Mouse (Mus musculus): ENCODE measurements around the gene Tspan2.
A peak's percentile ranks its signal among the peaks of the same experiment; 100 is the strongest.

GRCm38 (mm10) chr3:102691802-102692484, 42.4 kb upstream of the Tspan2 start:
- TF ChIP-seq CTCF (IDR thresholded peaks at IDR 0.05; ENCODE audit: extremely low read depth, insufficient read depth, low read length) (peak; percentile 87), POLR2A (IDR thresholded peaks at IDR 0.05; ENCODE audit: extremely low read depth, insufficient read depth, low read length) (no peak)

All from cortical plate, adult 2 months (tissue).